Mouse (Mus musculus) left cerebral cortex, adult 2 months (tissue): ENCODE measurements around the gene Dhfr. TPM values are rescaled to one million over a fixed set of nuclear protein-coding genes. Genes with fewer than 3 reads are reported as not detected.

Source experiments
- DNase-seq, 2 experiments: peaks; one replicate each; pipeline ENCODE4 v3.0.0; 2021 to 2022; ENCODE audit warnings: low spot score in 2 of 2, mixed read lengths in 1 of 2; ENCODE audit errors: extremely low spot score in 1 of 2
- H3K27ac ChIP-seq: fragments of 200-600 bp; 2 replicates; pipeline ENCODE4 v1.8.1; 2022
- H3K4me3 ChIP-seq: fragments of 200-600 bp; 2 replicates; pipeline ENCODE4 v1.8.1; 2022
- CTCF ChIP-seq: fragments of 200-600 bp; IDR thresholded peaks from 2 replicates; pipeline ENCODE4 v1.8.1; 2022; ENCODE audit warnings: antibody characterized with exemption, mild to moderate bottlenecking, moderate library complexity
- intact Hi-C: fragments of 180-260 bp; cut with DNase I; formaldehyde crosslinking; loops from one replicate; pipeline ENCODE4 v1.15.1; 2025
- total RNA-seq, 2 experiments: library from RNA; stranded (reverse); gene quantifications; 2 replicates each; pipeline ENCODE4 v1.2.3; 2021

The Dhfr gene
- total RNA-seq, 2 experiments from 2014 or later, result 1.4 TPM

DNA sequence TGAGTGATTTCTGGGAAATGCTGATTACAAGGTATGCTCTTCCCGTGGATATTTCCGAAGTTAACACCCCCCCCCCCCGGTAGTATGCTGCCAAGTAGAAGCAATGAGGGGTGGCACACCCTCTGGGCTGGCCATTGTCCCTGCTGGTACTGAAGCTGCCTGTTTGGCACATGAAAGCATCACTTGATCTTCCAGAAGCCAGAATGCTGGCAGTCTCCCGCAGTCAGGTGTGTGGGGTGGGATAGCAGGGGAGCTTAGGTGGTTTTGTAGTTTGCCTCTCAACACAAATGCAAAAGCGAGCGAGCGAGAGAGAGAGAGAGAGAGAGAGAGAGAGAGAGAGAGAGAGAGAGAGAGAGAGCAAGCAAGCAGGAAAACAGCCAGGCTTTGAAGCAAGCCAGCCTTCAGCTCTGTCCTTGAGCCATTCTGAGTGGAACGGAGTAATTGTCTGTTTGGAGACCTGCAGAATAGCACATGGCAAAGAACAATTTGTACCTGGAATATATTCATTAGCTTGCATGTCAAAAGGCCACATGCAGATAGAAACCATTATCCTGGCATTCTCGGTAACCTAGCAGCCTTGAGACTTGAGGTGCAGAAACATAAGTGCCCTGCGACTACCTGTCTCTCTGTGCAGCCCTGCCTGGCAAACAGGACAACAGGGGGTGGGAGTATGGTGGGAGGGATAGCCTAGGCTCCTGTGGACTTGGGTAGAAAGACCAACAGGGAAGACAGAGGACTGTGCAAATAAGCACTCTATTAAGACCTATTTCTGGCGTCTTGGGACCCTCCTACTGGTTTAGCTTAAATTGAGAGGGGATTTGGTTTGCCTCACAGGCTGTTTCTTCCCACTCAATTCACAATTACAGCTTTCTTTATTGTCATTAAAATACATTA is 44.2 kb downstream of the Dhfr start:
- intact Hi-C loops, result no loop called here
- TF ChIP-seq CTCF, result no peak
- no peak overlapping the region for H3K4me3 ChIP-seq
- no peak overlapping the region for H3K27ac ChIP-seq
- DNase-seq, result no peak

DNA sequence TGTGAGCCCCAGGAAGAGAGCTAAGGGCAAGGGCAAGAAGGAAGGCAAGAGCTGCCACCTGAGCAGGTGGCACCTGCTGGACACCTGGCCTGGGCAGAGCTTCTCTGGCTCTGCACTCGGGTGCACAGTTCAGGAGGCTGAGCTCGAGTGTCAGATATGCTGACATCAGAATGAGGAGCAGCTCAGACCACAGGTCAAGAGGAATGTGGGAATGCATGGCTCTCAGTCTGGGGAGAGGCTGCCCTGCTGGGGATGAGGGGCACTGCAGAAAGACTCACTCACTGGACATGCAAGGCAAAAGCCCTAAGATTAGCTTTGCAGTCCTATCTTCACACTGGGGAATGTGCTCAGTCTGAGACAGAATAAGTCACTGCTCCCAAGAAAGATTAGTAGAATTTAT is 47.5 kb downstream of the Dhfr start:
- Histone ChIP-seq H3K4me3 (no peak overlapping the region), H3K27ac (no peak overlapping the region)
- no peak for TF ChIP-seq CTCF
- DNase-seq, result no peak
- intact Hi-C loops, result no loop called here

DNA sequence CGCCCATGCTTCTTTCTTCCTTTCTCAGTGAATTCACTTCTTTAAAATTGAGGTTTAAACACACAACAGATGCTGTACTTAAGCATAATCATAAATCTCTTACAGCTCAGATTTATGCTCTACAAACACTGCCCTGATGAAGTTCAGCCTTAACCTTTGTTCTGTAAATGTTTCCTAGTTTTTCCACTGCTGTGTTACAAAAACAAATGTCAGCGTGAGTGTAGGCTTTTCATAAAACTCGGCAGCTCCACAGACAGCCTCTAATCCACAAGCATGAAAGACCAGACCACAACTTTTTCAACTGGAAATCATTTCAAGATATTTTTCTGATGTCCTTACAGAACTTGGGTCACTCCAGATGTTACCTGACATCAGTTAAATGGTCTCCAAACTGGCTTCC is 49.0 kb downstream of the Dhfr start:
- no peak for DNase-seq
- no peak overlapping the region for H3K27ac ChIP-seq
- TF ChIP-seq CTCF, result no peak
- H3K4me3 ChIP-seq, result no peak overlapping the region
- intact Hi-C loops, result no loop called here

DNA sequence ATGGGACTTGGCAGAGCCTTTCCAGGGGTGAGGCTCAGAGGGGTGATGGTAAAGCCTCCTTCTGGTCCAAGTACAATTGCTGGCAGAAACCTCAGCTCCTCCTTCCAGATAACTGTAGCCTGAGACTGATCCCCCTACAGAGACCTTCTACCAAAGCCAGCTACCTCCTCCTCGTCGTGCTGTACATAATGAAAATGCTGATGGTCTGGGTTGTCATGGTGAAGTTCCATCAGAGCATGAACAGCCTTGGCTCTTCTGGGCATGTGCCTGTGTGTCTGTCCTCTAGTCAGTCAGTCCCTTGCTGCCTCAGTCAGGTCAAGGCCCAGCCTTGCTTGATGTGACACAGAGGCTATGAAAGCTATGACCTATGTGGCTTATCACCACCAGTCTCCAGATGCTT is 56.0 kb downstream of the Dhfr start:
- Histone ChIP-seq H3K4me3 (no peak overlapping the region), H3K27ac (no peak overlapping the region)
- intact Hi-C loops, result no loop called here
- TF ChIP-seq CTCF, result no peak
- no peak for DNase-seq

DNA sequence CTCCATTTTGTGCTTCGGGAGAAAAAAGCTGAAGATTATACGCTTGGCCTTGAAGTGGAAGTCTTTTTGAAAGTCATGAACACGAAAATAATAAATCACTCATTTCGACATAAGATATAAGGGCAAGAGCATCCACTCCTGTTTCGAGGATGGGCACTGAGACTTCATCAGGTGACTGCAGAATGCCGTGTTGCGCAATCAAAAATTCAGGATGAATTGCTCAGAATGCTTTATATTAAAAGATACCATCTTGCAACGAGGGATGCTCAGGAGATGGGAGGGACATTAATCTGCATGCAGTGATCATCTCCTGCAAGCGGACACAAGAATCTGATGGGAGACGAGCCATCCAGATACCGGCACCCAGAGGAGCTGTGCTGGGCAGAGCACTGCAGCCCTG is 65.1 kb downstream of the Dhfr start:
- DNase-seq, result no peak
- Histone ChIP-seq H3K4me3 (no peak overlapping the region), H3K27ac (no peak overlapping the region)
- no peak for TF ChIP-seq CTCF
- intact Hi-C loops, result no loop called here

DNA sequence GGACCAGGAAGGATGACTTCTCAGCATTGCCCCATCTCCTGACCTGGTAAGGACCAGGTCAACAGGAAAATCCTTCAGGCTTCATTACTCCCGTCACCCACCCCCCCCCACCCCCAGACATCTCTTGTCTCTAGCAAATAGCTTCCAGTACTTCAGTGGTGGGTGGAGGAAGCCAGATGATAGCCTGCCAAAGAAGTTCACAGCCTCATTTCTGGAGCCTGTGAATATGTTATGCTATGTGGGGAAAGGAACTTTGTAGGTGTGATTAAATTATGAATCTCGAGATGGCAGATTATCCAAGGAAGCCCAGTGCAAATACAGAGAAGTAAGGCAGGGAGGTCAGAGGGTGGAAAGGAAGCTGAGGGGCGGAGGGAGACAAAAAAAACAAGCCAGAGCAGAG is 69.2 kb downstream of the Dhfr start:
- DNase-seq, result no peak
- no peak overlapping the region for H3K27ac ChIP-seq
- H3K4me3 ChIP-seq, result no peak overlapping the region
- no peak for TF ChIP-seq CTCF
- intact Hi-C loops, result loop anchor here (2.0 kb wide), 1 partner anchor 69 kb away; the partner anchor contains the start of genes Dhfr and Msh3

DNA sequence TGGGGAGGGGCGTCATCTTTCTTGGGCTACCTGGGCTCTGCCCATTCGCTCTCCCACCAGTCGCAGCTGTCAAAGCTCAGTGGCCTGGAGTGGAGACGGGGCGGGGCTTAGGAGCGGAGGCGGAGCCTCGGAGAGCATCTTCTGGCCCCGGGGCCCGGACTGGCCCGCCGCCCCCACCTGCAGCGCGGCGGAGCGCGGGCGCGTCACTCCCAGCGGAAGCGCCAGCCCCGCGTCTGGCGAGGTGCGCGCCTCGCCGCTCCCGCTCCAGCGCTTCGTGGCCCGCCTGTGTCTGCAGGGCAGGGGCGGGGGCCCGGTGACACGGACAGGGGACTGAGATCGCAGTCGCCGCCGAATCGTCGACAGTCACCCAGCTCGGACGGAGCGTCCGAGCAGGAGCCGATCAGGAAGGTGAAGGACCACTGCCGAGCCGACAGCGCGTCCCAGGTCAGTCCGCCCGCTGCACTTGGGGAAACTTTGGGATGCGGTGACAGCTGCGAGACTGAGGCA is 71.3 kb downstream of the Dhfr start, which contains the start of gene Ankrd34b:
Gene Ankrd34b, plus strand, starts transcription at position 139 of the 507 bp plus-strand sequence.
- peak; percentile 57 to 68 for DNase-seq
- intact Hi-C loops, result loop anchor here (2.0 kb wide), 1 partner anchor 71 kb away; the partner anchor contains the start of genes Dhfr and Msh3
- H3K27ac ChIP-seq, result peak within 1 kb of the TSS; percentile 55

DNA sequence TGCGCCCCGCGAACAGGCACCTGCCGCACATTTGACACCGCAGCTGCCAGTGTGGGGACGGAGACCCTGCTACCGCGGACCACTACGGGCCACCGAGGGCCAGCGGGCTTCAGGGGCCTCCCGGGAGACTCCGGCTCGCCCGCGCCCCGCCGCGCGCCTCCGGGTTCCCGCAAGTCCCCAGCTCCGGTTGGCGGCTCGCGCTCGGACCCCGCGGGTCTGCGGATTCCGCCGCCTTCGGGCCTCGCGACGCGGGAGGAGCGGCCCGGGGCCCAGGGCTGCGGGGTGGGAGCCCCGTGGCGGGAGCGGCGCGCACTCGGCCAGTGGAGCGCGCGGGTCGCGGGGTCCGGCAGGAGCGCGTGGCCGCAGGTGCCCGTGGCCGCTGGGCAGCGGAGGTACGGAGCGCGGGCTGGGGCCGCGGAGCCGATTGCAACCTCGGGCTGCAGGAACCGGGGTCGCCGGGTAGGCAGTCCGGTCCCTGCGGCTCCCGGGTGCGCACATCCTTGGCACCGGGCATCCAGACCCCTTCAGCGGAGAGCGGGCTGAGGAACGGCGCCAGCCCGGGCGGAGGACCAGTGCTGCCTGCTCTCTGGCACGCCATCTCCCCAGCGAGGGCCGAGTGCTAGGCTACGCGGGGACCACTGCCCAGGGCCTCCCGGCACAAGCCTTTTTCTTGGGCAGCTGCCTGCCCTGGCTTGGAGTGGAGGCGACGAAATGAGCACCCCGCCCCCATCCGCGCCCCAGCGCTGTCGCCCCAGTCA is 71.9 kb downstream of the Dhfr start:
- DNase-seq, result peak; percentile 38 to 40
- Histone ChIP-seq H3K4me3 (peak overlapping the region; percentile 63), H3K27ac (peak overlapping the region; percentile 55)
- TF ChIP-seq CTCF, result no peak
- intact Hi-C loops, result no loop called here

More for the DNA sequence above, 71.3 kb downstream of the Dhfr start, which contains the start of gene Ankrd34b:
- no peak for TF ChIP-seq CTCF
- H3K4me3 ChIP-seq, result peak within 1 kb of the TSS; percentile 63

DNA sequence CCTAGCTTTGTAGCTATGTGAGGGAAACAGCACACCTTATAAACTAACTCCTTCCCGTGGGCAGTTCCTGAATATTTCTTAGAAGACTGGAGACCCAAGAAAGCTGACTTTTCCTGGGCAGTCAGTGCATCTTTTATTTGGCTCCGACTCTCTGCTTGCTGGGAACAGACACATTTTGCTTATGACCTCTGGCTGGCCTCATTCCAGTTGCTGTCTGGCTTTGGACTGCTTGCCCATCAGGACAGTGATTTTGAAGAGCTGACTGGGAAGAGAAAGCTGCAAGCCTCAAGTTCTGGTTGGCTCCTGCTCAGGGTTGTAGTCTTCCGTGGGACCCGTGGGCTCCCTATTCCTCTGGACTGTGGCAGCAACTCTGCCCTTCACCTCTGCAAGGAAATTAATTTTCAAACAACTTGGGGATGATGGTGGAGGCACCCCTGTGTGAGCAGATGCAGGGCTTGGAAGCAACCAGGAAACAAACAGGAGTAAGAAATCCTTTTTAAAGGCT is 72.9 kb downstream of the Dhfr start:
- TF ChIP-seq CTCF, result no peak
- H3K27ac ChIP-seq, result no peak overlapping the region
- peak overlapping the region; percentile 63; the same call in 1 of the 2 replicates for H3K4me3 ChIP-seq
- no peak for DNase-seq
- intact Hi-C loops, result no loop called here

Other genes with a start within 250 kb of the Dhfr start
- 100 to 1,000 TPM; 233 to 235 TPM for gene Rasgrf2, start 223.1 kb upstream of the Dhfr start, total RNA-seq
- not detected for gene Gm20379, start 48.7 kb upstream of the Dhfr start, total RNA-seq
- gene Msh3, start 277 bp downstream of the Dhfr start, total RNA-seq, result 10 to 100 TPM; 24.2 to 25.8 TPM
- 10 to 100 TPM; 20.5 to 20.7 TPM for gene Ankrd34b, start 71.2 kb downstream of the Dhfr start, total RNA-seq
- gene Fam151b, start 129.3 kb downstream of the Dhfr start, total RNA-seq, result 10 to 100 TPM; 10.4 to 10.7 TPM
- 10 to 100 TPM; 16.7 to 18.4 TPM for gene Zfyve16, start 176.1 kb downstream of the Dhfr start, total RNA-seq
- not detected for gene Spz1, start 221.4 kb downstream of the Dhfr start, total RNA-seq